Mouse (Mus musculus): ENCODE measurements around the gene Srp68. TPM values are rescaled to one million over a fixed set of nuclear protein-coding genes. Genes with fewer than 3 reads are reported as not detected.

Gene Srp68
- polyA plus RNA-seq, 1 experiment from 2014 or later = 88.4 TPM

- Histone ChIP-seq H3K36me3 (ENCODE audit: control insufficient read depth, insufficient read depth, low read length) (no peaks in the 10 kb centered on the region), H3K27me3 (replicated peaks; ENCODE audit: control insufficient read depth, insufficient read depth, low read length) (peaks cover 31% of the 10 kb centered on the region), H3K9me3 (ENCODE audit: control insufficient read depth, low read length) (no peaks in the 10 kb centered on the region), H3K4me2 (no peak overlapping the region), H3K4me1 (replicated peaks; ENCODE audit: control insufficient read depth, insufficient read depth, low read length) (no peaks in the 10 kb centered on the region), H3K4me3 (ENCODE audit: low read depth, low read length) (no peak overlapping the region), H3K9ac (ENCODE audit: low read depth, low read length) (no peak overlapping the region), H3K27ac (ENCODE audit: low read depth, low read length) (no peak overlapping the region)
- no peak for ATAC-seq (replicated peaks; ENCODE audit: low FRiP score)
- 75% methylated on average over 4 of the region's 4 CpGs for WGBS
- no peak for DNase-seq (ENCODE audit: low spot score)
Measured at GRCm38 (mm10) chr11:116228699-116229098, 45.3 kb downstream of the Srp68 start.

DNA sequence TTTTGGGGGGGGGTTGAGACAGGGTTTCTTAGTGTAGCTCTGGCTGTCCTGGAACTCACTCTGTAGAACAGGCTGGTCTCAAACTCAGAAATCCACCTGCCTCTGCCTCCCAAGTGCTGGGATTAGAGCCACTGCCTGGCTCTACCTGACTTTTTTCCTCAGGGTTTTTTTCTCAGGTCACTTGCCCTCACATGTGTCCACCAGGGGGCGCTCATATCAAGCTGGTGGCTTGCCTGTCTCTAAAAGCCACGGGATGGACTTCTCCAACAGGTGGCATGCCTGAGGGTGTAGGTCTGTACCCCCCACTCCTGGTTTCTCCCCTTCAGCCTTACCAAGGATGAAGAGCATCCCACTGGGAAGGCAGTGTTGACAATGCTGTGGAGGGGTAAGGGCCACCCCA, 47.6 kb downstream of the Srp68 start:
- ATAC-seq (replicated peaks; ENCODE audit: low FRiP score) (no peak), DNase-seq (ENCODE audit: low spot score) (peak; percentile 80)
- WGBS = 3% methylated on average over 2 of the region's 2 CpGs
- Histone ChIP-seq H3K36me3 (ENCODE audit: control insufficient read depth, insufficient read depth, low read length) (no peaks in the 10 kb centered on the region), H3K9me3 (ENCODE audit: control insufficient read depth, low read length) (no peaks in the 10 kb centered on the region), H3K4me1 (replicated peaks; ENCODE audit: control insufficient read depth, insufficient read depth, low read length) (peaks cover 7% of the 10 kb centered on the region; the same call in 1 of the 2 replicates), H3K4me3 (ENCODE audit: low read depth, low read length) (no peak overlapping the region), H3K4me2 (no peak overlapping the region), H3K27me3 (replicated peaks; ENCODE audit: control insufficient read depth, insufficient read depth, low read length) (peaks cover 40% of the 10 kb centered on the region), H3K27ac (ENCODE audit: low read depth, low read length) (no peak overlapping the region), H3K9ac (ENCODE audit: low read depth, low read length) (no peak overlapping the region)

- DNase-seq (ENCODE audit: low spot score) = no peak
- peak overlapping the region; percentile 61 for H3K4me2 ChIP-seq
- no peak overlapping the region for H3K9ac ChIP-seq (ENCODE audit: low read depth, low read length)
- no peak overlapping the region for H3K27ac ChIP-seq (ENCODE audit: low read depth, low read length)
- H3K27me3 ChIP-seq (replicated peaks; ENCODE audit: control insufficient read depth, insufficient read depth, low read length) = peaks cover 47% of the 10 kb centered on the region
- no peaks in the 10 kb centered on the region for H3K9me3 ChIP-seq (ENCODE audit: control insufficient read depth, low read length)
- no peaks in the 10 kb centered on the region for H3K36me3 ChIP-seq (ENCODE audit: control insufficient read depth, insufficient read depth, low read length)
- ATAC-seq (replicated peaks; ENCODE audit: low FRiP score) = no peak
- 8% methylated on average over 23 of the region's 23 CpGs for WGBS
- peak overlapping the region; percentile 31 for H3K4me3 ChIP-seq (ENCODE audit: low read depth, low read length)
- peaks cover 22% of the 10 kb centered on the region for H3K4me1 ChIP-seq (replicated peaks; ENCODE audit: control insufficient read depth, insufficient read depth, low read length)
Measured at GRCm38 (mm10) chr11:116222740-116223059, 51.3 kb downstream of the Srp68 start.

- Histone ChIP-seq H3K9me3 (ENCODE audit: control insufficient read depth, low read length) (no peaks in the 10 kb centered on the region), H3K4me1 (replicated peaks; ENCODE audit: control insufficient read depth, insufficient read depth, low read length) (peaks cover 22% of the 10 kb centered on the region), H3K36me3 (ENCODE audit: control insufficient read depth, insufficient read depth, low read length) (no peaks in the 10 kb centered on the region), H3K9ac (ENCODE audit: low read depth, low read length) (0 out of 2 replicates have a peak overlapping the region, but pooled peaks have one; percentile 18), H3K4me2 (peak overlapping the region; percentile 61), H3K27ac (ENCODE audit: low read depth, low read length) (no peak overlapping the region), H3K27me3 (replicated peaks; ENCODE audit: control insufficient read depth, insufficient read depth, low read length) (peaks cover 47% of the 10 kb centered on the region), H3K4me3 (ENCODE audit: low read depth, low read length) (peak overlapping the region; percentile 31)
- ATAC-seq (replicated peaks; ENCODE audit: low FRiP score) (no peak), DNase-seq (ENCODE audit: low spot score) (no peak)
- 9% methylated on average over 53 of the region's 53 CpGs for WGBS
Measured at GRCm38 (mm10) chr11:116221931-116222739, 51.9 kb downstream of the Srp68 start.

DNA sequence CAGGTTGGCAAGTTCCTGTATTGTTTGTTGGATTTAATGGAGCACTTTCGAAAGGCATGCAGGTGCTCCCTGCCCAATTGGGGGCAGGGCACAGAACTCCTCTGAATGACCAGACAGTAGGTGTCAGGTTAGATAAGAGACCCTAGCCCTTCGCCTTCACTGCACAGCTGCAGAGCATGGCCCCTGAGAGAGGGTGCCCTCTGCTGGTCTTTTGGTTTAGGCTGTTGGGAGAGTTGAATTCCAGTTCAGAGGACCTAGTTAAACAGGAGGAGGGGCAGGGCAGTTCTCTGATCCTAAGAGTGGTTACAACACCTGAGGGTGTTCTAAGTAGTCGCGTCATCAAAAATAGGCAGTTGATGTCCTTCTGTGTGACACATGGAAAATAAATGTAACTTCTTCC, 54.1 kb downstream of the Srp68 start:
- peaks cover 22% of the 10 kb centered on the region for H3K4me1 ChIP-seq (replicated peaks; ENCODE audit: control insufficient read depth, insufficient read depth, low read length)
- H3K9me3 ChIP-seq (ENCODE audit: control insufficient read depth, low read length) = no peaks in the 10 kb centered on the region
- H3K4me2 ChIP-seq = no peak overlapping the region
- H3K36me3 ChIP-seq (ENCODE audit: control insufficient read depth, insufficient read depth, low read length) = no peaks in the 10 kb centered on the region
- DNase-seq (ENCODE audit: low spot score) (peak; percentile 69), ATAC-seq (replicated peaks; ENCODE audit: low FRiP score) (peak; percentile 36)
- no peak overlapping the region for H3K4me3 ChIP-seq (ENCODE audit: low read depth, low read length)
- H3K9ac ChIP-seq (ENCODE audit: low read depth, low read length) = no peak overlapping the region
- 8% methylated on average over 4 of the region's 4 CpGs for WGBS
- H3K27ac ChIP-seq (ENCODE audit: low read depth, low read length) = no peak overlapping the region
- H3K27me3 ChIP-seq (replicated peaks; ENCODE audit: control insufficient read depth, insufficient read depth, low read length) = peaks cover 44% of the 10 kb centered on the region

DNA sequence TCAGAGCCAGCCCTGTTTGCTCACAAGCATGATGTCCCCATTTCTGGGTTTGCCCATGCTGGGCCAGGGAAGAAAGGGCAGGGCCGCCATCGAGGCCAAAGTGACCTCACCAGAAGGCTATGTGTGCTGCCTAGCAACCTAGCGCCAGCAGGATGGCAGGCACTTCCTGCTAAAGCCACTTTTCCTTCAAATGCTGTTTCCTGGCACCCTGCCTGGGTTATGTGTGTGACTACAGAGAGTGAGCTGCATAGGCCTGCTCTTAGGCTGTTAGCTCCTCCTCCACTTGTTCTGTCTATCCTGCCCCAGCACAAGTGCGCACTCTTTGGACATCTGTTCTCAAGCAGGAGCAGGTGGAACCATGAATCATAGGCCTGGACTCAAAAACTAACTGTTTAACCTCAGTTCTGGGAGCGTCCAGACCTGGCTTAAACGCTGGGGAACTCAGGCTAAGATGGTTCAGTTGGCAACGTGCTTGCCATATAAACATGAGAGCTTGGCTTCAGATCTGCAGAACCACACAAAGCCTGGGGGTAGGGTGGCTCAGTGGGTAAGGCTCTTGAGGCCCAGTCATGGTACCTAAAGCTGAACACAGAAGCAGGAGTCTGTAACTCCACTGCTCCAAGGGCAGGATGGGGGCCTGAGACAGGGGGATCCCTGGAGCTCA, 55.1 kb downstream of the Srp68 start:
- 55% methylated on average over 7 of the region's 7 CpGs for WGBS
- no peak overlapping the region for H3K4me3 ChIP-seq (ENCODE audit: low read depth, low read length)
- no peaks in the 10 kb centered on the region for H3K9me3 ChIP-seq (ENCODE audit: control insufficient read depth, low read length)
- H3K36me3 ChIP-seq (ENCODE audit: control insufficient read depth, insufficient read depth, low read length) = no peaks in the 10 kb centered on the region
- peaks cover 22% of the 10 kb centered on the region for H3K4me1 ChIP-seq (replicated peaks; ENCODE audit: control insufficient read depth, insufficient read depth, low read length)
- H3K27me3 ChIP-seq (replicated peaks; ENCODE audit: control insufficient read depth, insufficient read depth, low read length) = peaks cover 34% of the 10 kb centered on the region
- 0 out of 2 replicates have a peak, but pooled peaks have one; percentile 22 for ATAC-seq (replicated peaks; ENCODE audit: low FRiP score)
- H3K27ac ChIP-seq (ENCODE audit: low read depth, low read length) = no peak overlapping the region; the same call in 1 of the 2 replicates
- no peak overlapping the region for H3K9ac ChIP-seq (ENCODE audit: low read depth, low read length)
- no peak overlapping the region for H3K4me2 ChIP-seq
- DNase-seq (ENCODE audit: low spot score) = no peak

DNA sequence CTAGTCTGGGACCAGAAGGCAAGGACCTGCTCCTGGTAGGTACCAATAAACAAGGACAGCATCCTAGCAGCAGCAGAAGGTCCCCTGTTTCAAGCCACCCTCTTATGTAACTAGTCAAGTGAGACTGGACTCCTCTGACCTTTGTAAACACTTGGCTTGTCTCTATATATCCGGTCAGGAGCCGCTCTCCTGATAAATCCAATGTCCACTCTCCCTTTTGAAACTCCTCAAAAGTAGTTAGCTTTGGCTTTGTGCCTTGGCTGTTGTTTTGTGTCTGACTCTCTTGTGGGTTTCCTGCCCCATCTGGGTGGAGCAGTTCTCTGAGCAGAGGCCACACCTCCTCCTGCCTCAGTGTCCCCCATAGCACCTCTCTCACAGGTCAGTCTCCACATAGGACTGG, 55.8 kb downstream of the Srp68 start:
- Histone ChIP-seq H3K9me3 (ENCODE audit: control insufficient read depth, low read length) (no peaks in the 10 kb centered on the region), H3K27ac (ENCODE audit: low read depth, low read length) (no peak overlapping the region; the same call in 1 of the 2 replicates), H3K9ac (ENCODE audit: low read depth, low read length) (no peak overlapping the region), H3K36me3 (ENCODE audit: control insufficient read depth, insufficient read depth, low read length) (no peaks in the 10 kb centered on the region), H3K4me3 (ENCODE audit: low read depth, low read length) (no peak overlapping the region), H3K4me2 (no peak overlapping the region), H3K27me3 (replicated peaks; ENCODE audit: control insufficient read depth, insufficient read depth, low read length) (peaks cover 28% of the 10 kb centered on the region), H3K4me1 (replicated peaks; ENCODE audit: control insufficient read depth, insufficient read depth, low read length) (peaks cover 22% of the 10 kb centered on the region)
- WGBS = 78% methylated on average over 2 of the region's 2 CpGs
- ATAC-seq (replicated peaks; ENCODE audit: low FRiP score) (no peak), DNase-seq (ENCODE audit: low spot score) (no peak)

DNA sequence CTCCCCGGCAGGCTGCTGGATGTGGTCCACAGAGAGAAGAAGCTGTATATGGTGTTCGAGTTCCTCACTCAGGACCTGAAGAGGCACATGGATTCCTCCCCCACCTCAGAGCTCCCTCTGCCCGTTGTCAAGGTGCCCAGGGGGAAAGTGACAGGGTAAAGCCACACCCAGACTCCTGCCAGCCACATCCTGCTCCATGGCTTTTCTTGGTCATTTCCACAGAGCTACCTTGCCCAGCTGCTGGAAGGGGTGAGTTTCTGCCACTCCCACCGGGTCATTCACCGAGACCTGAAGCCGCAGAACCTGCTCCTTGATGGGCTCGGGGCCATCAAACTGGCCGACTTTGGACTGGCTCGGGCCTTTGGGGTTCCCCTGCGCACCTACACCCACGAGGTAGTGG, 57.5 kb downstream of the Srp68 start:
- Histone ChIP-seq H3K9me3 (ENCODE audit: control insufficient read depth, low read length) (no peaks in the 10 kb centered on the region), H3K36me3 (ENCODE audit: control insufficient read depth, insufficient read depth, low read length) (no peaks in the 10 kb centered on the region), H3K4me3 (ENCODE audit: low read depth, low read length) (no peak overlapping the region), H3K27me3 (replicated peaks; ENCODE audit: control insufficient read depth, insufficient read depth, low read length) (peaks cover 11% of the 10 kb centered on the region), H3K4me2 (no peak overlapping the region), H3K4me1 (replicated peaks; ENCODE audit: control insufficient read depth, insufficient read depth, low read length) (peaks cover 15% of the 10 kb centered on the region), H3K27ac (ENCODE audit: low read depth, low read length) (no peak overlapping the region), H3K9ac (ENCODE audit: low read depth, low read length) (no peak overlapping the region)
- ATAC-seq (replicated peaks; ENCODE audit: low FRiP score) (no peak), DNase-seq (ENCODE audit: low spot score) (no peak)
- WGBS = 82% methylated on average over 11 of the region's 11 CpGs

- Histone ChIP-seq H3K4me3 (ENCODE audit: low read depth, low read length) (no peak overlapping the region), H3K36me3 (ENCODE audit: control insufficient read depth, insufficient read depth, low read length) (no peaks in the 10 kb centered on the region), H3K4me2 (no peak overlapping the region), H3K27me3 (replicated peaks; ENCODE audit: control insufficient read depth, insufficient read depth, low read length) (peaks cover 6% of the 10 kb centered on the region), H3K9me3 (ENCODE audit: control insufficient read depth, low read length) (no peaks in the 10 kb centered on the region), H3K27ac (ENCODE audit: low read depth, low read length) (no peak overlapping the region), H3K4me1 (replicated peaks; ENCODE audit: control insufficient read depth, insufficient read depth, low read length) (peaks cover 17% of the 10 kb centered on the region), H3K9ac (ENCODE audit: low read depth, low read length) (no peak overlapping the region)
- ATAC-seq (replicated peaks; ENCODE audit: low FRiP score) = no peak
- DNase-seq (ENCODE audit: low spot score) = no peak
- WGBS = 85% methylated on average over 6 of the region's 6 CpGs
Measured at GRCm38 (mm10) chr11:116215991-116216390, 58.0 kb downstream of the Srp68 start.
